Comparison of ENCODE assay signal across 32 mouse cellular contexts in genomic region chr15:82456086-82456790, GRCm38 (mm10). TPM values are rescaled to one million over a fixed set of nuclear protein-coding genes. Genes with fewer than 3 reads are reported as not detected.
"Had no signal": no experiment of that assay in that cellular context is flagged by ENCODE, and none has a peak within 500 bp of the region (broad histone marks: within the 10 kb centered on the region; RNA-seq: fewer than 3 reads in every experiment).

No protein-coding gene starts in this region.

RNA-seq across cellular contexts. Expression of gene Cyp2d9, which starts 23.0 kb away (rescaled TPM):
- total RNA-seq: left cerebral cortex, adult 2 months; left cerebral cortex, adult 8-10 months; left cerebral cortex, postnatal 10 days; left cerebral cortex, postnatal 14 days; left cerebral cortex, postnatal 25 days; left cerebral cortex, postnatal 36 days; left cerebral cortex, postnatal 4 days; megakaryocyte progenitor cell, adult 5-6 weeks; megakaryocyte, adult 5-6 weeks; megakaryocyte-erythroid progenitor cell, adult 5-6 weeks; midbrain, postnatal 0 days; monocyte, adult 5-6 weeks had no signal
- polyA plus RNA-seq: limb, embryonic 10.5 days; limb, embryonic 11.5 days; limb, embryonic 12.5 days; limb, embryonic 13.5 days; lung, embryonic 14.5 days; lung, embryonic 15.5 days; lung, embryonic 16.5 days; lung, postnatal 0 days; macrophage; midbrain, embryonic 10.5 days; midbrain, embryonic 11.5 days; midbrain, embryonic 12.5 days; midbrain, embryonic 13.5 days; midbrain, embryonic 14.5 days; midbrain, embryonic 15.5 days; midbrain, embryonic 16.5 days; midbrain, postnatal 0 days; myocyte; neural tube, embryonic 11.5 days had no signal

RNA-seq across cellular contexts. Expression of gene Cyp2d10, which starts 49.2 kb away (rescaled TPM):
- total RNA-seq: left cerebral cortex, postnatal 10 days; left cerebral cortex, postnatal 14 days; left cerebral cortex, postnatal 25 days; left cerebral cortex, postnatal 36 days; left cerebral cortex, postnatal 4 days; megakaryocyte progenitor cell, adult 5-6 weeks; megakaryocyte, adult 5-6 weeks; megakaryocyte-erythroid progenitor cell, adult 5-6 weeks; midbrain, postnatal 0 days; monocyte, adult 5-6 weeks had no signal
- polyA plus RNA-seq: limb, embryonic 10.5 days; limb, embryonic 11.5 days; limb, embryonic 12.5 days; limb, embryonic 13.5 days; limb, embryonic 14.5 days; limb, embryonic 15.5 days; lung, embryonic 14.5 days; lung, embryonic 15.5 days; lung, postnatal 0 days; macrophage; midbrain, embryonic 10.5 days; midbrain, embryonic 11.5 days; midbrain, embryonic 12.5 days; midbrain, embryonic 13.5 days; midbrain, embryonic 14.5 days; midbrain, embryonic 15.5 days; midbrain, embryonic 16.5 days; midbrain, postnatal 0 days; myocyte; neural tube, embryonic 11.5 days had no signal
